Mouse (Mus musculus): ENCODE data around the gene Wdr83.

Gene Wdr83

DNA sequence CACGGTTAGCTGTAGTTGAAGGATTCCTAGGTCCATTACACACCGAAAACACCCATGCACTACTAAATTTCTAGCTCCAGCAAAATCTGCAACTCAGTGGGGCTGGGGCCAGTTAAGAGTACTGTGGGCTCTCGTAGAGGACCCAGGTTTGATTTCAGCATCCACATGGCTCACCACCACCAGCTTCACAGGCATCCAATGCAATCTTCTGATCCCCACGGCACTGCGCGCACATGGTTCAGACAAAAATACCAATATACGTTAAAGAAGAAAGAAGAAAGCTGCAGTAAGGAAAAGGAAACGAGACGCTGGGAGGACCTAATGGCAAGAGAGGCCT, 44.8 kb downstream of the Wdr83 start:
- in situ Hi-C loops (cut with MboI, MseI), result no loop called here

- in situ Hi-C loops (cut with MboI, MseI), result no loop called here
Measured at GRCm38 (mm10) chr8:85035728-85036310, 45.3 kb downstream of the Wdr83 start.

DNA sequence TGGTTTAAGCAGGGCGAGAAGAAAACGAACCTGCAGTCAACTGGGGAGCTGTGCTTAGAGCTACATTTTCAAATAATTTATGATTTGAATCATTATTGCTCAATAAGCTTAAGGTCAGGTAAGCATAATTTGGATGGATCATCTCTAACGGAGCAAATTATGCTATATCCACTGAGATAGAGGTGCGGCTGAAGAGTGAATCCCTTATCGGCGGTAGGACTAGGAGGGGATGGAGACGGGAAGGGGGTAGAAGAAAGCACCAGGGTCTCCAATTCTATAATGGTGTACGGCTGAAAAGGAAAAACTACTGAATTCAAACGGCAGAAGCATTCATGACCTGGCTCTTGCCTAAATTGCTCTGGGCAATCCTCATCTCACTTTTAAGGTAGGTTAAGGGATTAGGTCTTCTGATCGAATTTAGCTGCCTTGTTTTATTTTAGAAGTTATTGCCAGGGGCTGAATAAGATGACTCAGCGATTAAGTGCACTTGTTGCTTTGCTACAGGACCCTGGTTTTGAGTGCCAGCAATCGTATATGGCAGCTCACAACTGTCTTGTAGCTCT, 45.9 kb downstream of the Wdr83 start:
- in situ Hi-C loops (cut with MboI, MseI), result no loop called here

DNA sequence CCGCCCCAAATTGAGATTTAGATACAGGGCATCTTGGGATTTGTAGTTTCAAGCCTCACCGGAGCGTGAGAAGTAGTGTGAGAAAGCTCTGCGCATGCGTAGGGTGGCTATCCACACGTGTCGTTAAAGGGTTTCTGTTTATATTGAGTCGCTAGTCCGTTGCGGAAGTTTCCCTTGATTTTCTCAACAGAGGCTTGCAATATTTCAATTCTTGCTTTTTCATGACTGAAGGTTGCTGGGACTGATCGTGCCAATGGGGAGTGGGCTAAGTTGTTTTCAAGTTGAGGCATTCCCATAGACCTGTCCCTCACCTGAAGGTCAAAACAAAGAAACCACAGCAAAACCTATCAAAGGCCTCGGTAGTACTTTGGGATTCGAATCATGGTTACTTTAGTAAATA, 46.3 kb downstream of the Wdr83 start:
- in situ Hi-C loops (cut with MboI, MseI), result no loop called here

DNA sequence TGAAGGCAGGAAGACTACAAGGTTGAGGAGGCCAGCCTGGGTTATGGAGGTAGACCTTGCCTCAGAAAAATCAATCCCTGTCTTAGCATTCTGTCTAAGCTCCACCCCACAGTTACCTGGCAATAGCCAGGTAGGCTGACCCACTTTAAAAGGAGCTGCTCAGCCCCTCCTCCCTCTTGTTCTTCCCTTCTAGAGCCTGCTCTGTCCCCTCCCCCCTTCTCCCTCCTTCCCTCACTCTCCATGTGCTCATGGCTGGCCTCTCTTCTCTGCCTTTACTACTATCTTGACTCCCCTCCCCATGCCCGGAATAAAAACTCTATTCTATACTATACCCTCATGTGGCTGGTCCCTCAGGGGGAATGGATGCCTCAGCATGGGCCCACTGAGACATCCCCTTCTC, 47.2 kb downstream of the Wdr83 start:
- in situ Hi-C loops (cut with MboI, MseI), result no loop called here

DNA sequence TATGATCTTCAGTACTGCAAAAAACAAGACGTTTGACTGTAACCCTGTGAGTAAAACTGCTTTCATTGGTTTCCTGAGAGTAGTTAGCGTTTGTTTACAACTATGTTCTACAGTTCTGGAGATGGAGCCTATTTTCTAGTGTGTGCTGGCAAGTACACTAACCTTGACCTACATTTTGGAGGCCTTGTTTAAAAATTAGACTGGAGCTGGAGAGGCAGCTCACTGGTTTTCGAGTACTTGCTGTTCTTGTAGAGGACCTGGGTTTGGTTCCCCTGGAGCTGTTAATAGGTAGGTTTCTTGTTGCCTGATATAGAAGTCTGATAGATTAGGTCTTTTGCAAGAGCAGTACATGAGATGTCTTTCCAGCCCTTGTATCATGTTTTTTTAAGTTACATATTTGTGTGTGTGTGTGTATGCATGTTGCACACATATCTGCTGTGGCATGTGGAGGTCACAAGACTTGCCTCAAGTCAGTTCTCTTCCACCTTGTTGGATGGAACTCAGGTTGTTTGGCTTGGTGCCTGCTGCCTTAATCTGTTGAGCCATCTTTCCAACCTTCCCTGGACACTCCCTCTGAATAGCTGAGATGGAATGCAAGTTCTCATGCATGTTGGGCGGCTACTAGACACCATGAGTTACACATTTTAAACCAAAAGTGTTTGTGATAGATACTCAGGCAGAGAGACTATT, 48.3 kb downstream of the Wdr83 start:
- in situ Hi-C loops (cut with MboI, MseI), result no loop called here

DNA sequence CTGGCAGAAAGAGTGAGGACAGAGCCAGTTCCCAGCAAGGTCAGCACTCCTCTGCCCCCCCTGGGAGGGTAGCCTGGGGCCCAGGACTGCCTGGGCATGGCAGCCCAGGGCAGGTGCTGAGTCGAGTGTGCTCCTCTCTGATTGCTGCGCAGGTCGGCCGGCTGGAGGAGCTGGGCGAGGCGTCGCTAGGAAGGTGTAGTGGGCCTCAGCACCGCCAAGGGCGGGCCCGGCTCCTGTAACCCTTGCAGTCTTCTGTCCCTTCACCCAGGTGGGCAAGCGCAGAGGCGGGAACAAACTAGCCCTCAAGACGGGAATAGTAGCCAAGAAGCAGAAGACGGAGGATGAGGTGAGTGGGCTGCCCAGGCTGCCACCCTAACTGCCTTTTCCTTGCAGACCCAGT, 51.8 kb downstream of the Wdr83 start:
- in situ Hi-C loops (cut with MboI, MseI), result no loop called here

- in situ Hi-C loops (cut with MboI, MseI), result no loop called here
Measured at GRCm38 (mm10) chr8:85027922-85028321, 53.2 kb downstream of the Wdr83 start.

DNA sequence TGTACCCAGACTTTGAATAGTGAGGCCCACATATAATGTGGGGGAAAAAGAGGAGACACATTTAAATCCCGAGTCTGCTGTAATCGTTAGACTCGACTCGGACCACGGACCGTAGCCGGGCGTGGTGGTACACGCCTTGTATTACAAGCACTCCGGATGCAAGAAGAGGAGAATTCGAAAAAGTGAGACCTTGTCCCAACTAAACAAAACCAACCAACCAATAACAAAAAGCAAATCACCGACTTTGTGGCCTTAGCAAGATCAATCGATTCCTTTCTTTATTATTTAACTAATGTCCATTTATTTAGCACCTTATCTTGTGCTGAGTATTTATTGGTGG, 53.6 kb downstream of the Wdr83 start:
- in situ Hi-C loops (cut with MboI, MseI), result no loop called here

DNA sequence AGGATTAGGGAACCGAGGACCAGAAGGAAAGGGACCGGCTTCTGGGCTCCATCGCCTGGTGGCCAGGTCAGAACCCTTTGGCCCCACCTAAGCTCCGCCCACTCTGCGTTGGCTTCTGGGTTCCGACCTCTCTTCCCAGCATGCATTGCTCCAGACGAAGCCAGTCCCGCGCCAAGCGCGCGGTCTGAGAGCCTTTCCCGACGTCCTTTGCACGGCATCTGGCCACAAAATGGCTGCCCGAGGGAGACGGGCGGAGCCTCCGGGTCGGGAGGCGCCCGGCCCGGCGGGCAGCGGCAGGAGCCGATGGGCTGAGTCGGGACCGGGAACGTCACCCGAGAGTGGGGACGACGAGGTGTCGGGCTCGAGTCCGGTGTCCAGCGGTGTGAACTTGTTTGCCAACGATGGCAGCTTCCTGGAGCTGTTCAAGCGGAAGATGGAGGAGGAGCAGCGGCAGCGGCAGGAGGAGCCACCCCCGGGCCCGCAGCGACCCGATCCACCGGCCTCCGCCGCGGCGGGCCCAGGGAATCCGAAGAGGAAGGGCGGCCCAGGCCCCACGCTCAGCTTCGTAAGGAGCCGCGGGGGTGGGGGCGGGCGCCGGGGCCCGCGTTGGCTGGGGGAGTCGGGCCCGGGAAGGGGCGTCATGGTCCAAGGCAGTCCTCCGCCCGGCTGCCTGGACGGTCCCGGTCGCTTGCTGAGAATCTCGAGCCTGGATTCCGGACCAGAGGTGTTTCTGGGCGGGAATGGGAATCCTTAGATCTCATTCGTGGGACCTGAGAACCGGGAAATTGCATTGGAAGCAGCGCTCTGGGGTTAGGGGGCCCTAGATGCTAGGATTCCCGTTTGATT, 54.2 kb downstream of the Wdr83 start, which contains the start of gene Trir:
Gene Trir, plus strand, starts transcription at position 154 of the 846 bp plus-strand sequence.
- in situ Hi-C loops (cut with MboI, MseI), result no loop called here

GRCm38 (mm10) chr8:85025098-85025932, 55.8 kb downstream of the Wdr83 start, which contains the start of gene Asna1:
Asna1 (minus strand) TSS chr8:85025281.
- in situ Hi-C loops (cut with MboI, MseI), result no loop called here

Data from T-helper 2 cell (primary cell).